Mouse (Mus musculus): ENCODE data around the gene Zfp42.

The Zfp42 gene

DNA sequence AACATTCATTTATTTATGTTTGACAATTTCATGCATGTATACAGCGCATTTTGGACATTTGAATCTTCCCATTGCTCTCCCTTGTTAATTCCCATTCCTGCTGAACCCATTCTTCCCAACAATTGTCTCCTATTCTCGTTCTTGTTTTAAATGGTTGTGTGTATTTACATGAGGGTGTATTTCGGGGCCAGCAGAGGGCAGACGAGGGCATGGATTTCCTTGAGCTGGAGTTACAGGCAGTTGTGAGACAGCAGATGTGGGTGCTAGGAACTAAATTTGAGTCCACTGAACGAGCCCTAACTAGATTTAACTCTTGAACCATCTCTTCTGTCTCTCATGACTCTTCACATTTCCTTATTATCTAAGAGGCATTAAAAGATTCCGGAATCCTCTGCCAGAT is 55.1 kb downstream of the Zfp42 start:
- no peak for DNase-seq (ENCODE audit: low spot score)

DNA sequence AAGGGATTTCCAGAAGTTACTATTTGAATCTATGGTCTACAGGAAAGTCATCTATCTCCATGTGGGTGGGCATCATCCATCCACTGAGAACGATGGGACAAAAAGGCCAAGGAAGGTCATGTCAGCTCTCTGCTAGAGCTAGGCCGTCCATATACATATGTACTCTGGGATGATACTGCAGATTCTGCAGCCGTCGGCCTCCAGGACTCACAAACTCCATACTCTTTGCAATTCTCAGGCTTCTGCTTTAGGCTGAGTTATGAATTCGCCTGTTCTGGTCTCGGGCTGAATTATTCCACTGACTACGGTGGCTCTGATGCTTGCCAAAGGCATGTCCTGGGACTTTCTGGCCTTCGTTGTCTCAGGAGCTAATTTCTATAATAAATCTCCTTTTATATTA is 58.1 kb downstream of the Zfp42 start:
- DNase-seq (ENCODE audit: low spot score) = no peak

Data from c-Kit-positive CD71-positive TER-119-positive erythroid progenitor cells, embryonic 14.5 days (primary cell).